Mouse (Mus musculus): ENCODE data around the gene Scube1.

DNA sequence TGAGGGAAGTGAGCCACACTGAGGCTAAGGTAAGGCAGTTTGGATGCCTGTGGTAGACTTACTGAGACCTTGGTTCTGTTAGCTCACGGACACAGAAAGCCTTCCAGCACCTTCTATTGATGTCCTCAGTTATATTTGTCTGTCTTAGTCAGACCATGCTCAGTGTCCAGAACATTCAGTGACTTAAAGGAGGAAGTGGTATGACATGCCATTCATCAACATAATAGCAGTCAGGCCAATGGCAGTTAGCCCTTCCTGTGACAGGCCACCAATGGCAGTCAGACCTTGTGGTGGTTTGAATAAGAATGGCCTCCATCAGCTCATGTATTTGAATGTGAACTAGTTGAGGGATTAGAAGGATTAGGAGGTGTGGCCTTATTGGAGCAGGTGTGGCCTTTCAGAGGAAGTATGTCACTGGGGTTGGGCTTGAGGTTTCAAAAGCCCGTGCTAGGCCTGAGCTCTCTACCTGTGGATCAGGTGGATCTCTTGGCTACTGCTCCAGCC, 98.6 kb downstream of the Scube1 start:
- TF ChIP-seq CTCF (IDR thresholded peaks at IDR 0.05; ENCODE audit: borderline replicate concordance, insufficient read depth, low read depth, low read length), result no peak
- TF ChIP-seq POLR2A (IDR thresholded peaks at IDR 0.05; ENCODE audit: borderline replicate concordance, insufficient read depth, low read length), result no peak

Measured in cerebellum, adult 2 months (tissue).